ENCODE assay signal across 1 mouse cellular context in the genomic region with DNA sequence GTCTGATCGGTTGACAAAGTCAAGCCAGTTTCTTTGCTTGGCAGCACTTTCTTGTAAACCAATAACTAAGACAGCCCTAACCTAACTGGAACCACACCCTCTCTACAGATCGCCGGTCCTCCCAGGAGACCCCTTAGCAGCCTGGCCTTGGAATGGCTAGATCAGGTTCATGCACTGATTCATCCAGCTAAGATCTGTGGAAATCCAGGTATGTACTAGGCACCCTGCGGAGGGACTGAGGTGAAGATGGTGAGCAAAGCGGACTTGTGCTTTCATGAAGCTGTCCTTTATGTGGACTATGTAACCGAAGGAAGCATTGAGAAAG.
TF ChIP-seq lines count a peak whose summit lies in the region.

No protein-coding gene starts in this region.

TF ChIP-seq in MEL, 35 proteins besides CTCF, POLR2A, EP300 and RAD21:
- TF ChIP-seq ZC3H11A (IDR thresholded peaks at IDR 0.05; ENCODE audit: low read depth, low read length), result no peak
- 0 out of 2 replicates have a peak, but pooled peaks have one; percentile 0 for TF ChIP-seq TCF12 (IDR thresholded peaks at IDR 0.05; ENCODE audit: low read depth, low read length)
- peak; percentile 69; the same call in 1 of the 2 replicates for TF ChIP-seq E2F4 (IDR thresholded peaks at IDR 0.05; ENCODE audit: borderline replicate concordance, low read depth, low read length)
